Mouse (Mus musculus) sigmoid colon, adult 10 weeks (tissue): ENCODE data around the gene Fam217b. TPM values are rescaled to one million over a fixed set of nuclear protein-coding genes. Genes with fewer than 3 reads are reported as not detected.

Experiments used
- polyA plus RNA-seq: library from polyadenylated mRNA; stranded (reverse); fragments of 350-450 nt; fragmentation: Illumina TruSeq; extraction: RNeasy Lipid Tissue Mini Kit (QIAGEN cat#74804); gene quantifications from one replicate; pipeline ENCODE4 v1.2.3, GENCODE M21; 2014; ENCODE audit warnings: low read depth, low replicate concordance

The Fam217b gene
- polyA plus RNA-seq: 3.0 TPM

DNA sequence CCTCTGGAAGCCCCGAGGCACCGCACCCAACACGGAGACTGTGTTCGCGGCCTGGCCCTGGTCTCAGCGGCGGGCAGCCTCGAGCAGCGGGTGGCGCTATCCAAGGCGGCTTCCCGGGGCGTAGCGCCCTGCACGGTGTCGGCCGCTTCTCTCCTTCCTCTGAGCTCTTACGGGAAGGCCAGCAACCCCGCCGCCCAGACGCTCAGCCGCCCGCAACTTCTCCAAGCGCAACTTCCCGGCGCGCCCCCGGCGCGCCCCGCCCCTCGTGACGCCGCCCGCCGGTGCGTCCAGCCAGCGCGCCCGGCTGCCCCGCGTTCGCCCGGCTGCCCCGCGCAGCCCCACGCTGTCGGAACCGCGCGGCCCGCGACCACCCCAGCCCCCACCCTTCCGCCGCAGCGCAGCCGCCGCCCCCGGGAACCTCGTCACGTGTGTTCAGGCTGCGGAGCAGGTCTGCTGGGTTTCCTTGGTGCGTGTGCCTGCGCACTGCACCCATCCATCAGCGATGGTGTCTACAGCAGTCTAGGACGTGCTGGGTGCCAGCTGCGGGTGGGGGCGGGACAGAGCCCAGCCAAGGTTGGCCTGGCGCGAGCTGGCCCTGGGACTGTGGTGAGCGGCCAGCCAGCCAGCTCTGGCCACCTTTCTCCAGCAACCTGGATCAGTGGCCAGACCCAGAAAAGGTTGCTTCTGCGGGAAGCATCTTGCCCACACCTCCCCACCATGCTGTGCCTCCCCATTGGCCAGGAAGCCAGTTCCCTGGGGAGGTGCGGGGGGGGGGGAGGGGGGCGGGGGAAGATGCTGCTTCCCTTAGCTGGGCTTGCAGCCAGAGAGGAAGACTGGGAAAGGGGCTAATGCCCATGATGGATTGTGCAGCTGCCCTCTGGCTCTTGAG lies at the start of gene Fam217b, which contains the start of gene Ppp1r3d:
Fam217b (plus strand) TSS at position 264 of the 889 bp plus-strand sequence.
Ppp1r3d (minus strand) TSS at position 212 of the 889 bp plus-strand sequence.

DNA sequence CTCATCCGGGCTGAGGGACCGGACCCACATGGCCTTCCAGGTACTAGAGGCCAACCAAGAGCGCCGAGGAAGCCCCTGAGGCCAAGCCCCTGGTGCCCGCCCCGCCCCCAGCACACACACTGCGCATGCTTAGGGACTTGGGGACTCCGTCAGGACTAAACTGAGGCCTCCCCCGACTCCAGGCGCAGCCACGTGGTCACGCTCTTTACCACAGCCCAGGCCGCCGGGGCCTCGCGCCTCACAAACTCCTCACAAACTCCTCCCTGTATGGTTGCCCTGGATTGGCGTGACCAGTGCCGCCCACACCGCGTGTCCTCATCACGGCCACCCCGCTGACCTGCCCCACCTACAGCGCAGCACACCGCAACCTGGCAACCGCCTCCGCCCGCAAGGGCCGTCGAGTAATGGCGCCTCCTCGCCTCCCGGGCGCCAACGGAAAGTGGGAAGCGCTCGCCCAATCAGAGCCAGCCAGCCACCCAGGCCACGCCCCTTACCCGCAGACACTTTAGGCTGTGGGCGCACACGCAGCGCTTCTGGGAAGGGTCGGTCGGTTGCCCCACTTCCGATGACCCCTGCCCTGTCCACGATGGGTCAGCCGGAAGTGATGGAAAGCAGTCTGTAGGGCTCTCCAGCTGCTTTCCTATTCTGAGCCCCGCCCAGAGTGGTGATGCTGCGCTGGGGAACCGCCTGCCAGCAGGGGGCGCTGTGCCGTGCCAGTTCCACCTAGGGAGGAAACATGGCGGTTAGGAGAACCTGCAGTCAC lies 7.1 kb upstream of the Fam217b start, which contains the start of gene Sycp2:
Sycp2 (minus strand) TSS at position 633 of the 763 bp plus-strand sequence.

DNA sequence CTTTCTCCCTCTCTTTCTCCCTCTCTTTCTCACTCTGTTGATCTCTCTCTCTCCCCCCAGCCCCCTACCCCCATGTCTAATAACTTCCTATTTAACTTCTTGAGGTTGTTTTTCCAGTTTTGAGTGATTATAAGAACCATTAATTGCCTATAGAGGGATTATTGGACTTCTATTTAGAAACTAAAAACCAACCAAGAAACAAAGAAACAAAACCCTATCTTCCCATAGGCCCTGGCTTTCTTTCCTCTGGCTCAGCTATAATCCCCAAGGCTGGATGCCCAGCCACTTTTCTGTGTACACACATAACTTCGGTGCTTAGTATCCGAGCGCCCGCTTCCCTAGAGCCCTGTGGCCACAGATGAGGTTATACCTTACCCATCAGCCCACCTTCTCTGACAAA lies 15.9 kb downstream of the Fam217b start, which contains the start of gene Cdh26:
Cdh26 (plus strand) TSS at position 301 of the 400 bp plus-strand sequence.

Other genes starting within 250 kb of the Fam217b start
- gene Sycp2, start 6.8 kb upstream of the Fam217b start, polyA plus RNA-seq: 0.28 TPM
- gene Ppp1r3d, start 52 bp upstream of the Fam217b start, polyA plus RNA-seq: 3.2 TPM
- gene Cdh26, start 16.0 kb downstream of the Fam217b start, polyA plus RNA-seq: 2.7 TPM